Mouse (Mus musculus) adrenal gland, postnatal 25 days (tissue): ENCODE data around the gene Qk. TPM values are rescaled to one million over a fixed set of nuclear protein-coding genes. Genes with fewer than 3 reads are reported as not detected.

ENCODE experiments used
- DNase-seq: peaks from one replicate; pipeline ENCODE4 v3.0.0; 2021; ENCODE audit warnings: mixed read lengths
- total RNA-seq: library from RNA; stranded (reverse); gene quantifications from 2 replicates; pipeline ENCODE4 v1.2.3, GENCODE M21; 2021

Gene Qk
- total RNA-seq, 1 experiment from 2014 or later: 189 TPM

DNA sequence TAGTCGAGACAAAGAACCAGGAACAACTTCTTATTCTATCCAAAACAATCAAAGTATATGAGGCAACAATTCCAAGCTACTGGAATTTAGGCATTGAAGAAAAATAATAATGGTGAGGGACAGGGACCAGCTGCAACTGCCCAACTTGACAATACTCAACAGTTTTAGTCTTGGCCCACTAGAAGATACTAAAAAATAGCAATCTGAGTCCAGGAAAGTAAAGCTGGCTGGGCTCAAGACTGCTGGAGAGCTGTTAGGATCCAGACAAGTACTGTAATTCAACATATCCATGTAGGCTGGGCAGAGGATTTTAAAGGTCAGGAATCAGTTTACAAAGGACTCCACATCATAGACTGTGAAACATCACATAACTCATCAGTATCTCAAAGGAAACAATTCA, 79.6 kb downstream of the Qk start:
- no peak for DNase-seq

DNA sequence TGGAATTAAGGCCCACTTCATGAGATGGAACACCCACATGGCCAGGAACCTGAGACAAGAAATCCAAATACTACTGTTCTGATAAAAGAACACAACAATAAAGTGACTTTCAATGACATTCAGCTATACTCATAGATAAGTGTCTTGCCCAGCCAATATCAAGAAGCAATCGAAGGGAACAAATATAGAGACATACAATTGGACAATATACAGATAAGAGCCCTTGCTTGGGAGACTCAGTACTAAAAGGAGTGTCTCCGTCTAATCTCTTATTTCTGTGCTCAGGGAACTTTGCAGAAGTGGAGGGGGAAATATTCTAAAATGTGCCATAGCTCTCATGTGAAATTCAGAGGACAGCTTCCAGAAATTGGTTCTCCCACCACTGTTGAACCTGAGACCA, 83.1 kb downstream of the Qk start:
- no peak for DNase-seq

DNA sequence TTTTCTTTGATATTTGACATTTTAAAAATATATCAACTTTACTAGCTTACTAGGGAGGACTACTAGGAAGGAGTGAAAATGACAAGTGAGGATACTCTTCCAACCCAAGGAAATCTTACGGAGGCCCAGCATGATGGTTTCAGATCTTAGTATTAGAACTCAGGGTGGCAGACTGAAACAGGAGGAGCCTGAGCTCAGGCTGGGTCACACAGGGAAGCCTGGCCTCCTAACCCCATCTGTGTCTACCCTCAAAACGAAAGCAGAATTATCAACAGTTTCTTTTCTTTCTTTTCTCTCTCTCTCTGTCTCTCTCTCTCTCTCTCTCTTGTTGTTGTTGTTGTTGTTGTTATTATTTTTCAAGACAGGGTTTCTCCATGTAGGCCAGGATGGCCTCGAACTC, 87.2 kb downstream of the Qk start:
- DNase-seq: no peak

DNA sequence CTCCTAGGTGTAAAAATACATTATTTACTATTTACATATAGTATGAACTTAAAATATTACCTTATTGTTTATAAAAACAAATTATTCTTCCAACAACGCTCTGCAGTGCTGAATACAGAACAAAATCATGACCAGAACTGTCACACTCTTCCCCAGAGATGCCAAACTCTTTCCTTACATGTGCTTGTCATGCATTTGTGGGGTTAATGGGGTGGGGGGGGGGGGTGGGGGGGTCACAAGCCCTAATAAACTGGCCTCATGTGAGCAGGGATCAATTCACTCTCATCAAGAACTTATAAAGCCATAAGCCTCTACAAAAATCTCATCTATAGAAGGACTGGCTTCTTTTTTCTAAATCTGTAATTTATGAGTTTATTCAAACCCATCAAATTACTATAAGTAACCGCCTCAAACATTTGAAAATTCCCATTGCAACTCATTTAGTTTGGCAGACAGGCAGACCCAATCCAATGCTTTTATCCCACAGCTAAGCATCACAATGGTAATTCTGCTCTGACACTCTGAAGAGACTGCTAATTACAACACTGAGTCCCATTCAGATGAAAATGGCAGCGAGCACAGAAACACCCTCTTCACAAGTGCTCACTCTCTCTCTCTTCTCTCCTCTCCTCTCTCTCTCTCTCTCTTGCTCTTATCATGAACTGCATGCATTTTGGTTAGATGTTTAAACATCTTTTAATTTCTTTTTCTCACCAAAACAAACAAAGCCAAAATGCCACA, 91.7 kb downstream of the Qk start:
- no peak for DNase-seq

DNA sequence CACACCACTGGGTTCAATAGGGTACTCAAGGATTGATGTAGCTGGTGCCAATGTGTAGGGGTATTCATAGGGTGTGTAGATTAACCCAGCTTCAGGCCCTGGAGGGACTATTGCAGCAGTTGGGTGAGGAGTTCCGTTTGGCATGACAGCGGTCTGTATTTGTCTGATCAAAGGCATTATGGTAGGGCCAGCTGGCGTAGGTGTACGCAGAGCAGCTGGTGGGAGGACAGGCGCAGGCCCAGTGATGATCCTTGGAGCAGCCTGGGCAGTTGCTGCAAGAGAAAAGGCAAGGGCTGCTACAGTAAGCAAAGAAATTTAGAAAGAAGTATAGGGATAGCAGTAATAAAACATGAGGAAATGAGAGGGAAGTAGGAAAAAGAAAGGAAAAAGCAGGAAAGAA, 103.5 kb downstream of the Qk start:
- DNase-seq: no peak

DNA sequence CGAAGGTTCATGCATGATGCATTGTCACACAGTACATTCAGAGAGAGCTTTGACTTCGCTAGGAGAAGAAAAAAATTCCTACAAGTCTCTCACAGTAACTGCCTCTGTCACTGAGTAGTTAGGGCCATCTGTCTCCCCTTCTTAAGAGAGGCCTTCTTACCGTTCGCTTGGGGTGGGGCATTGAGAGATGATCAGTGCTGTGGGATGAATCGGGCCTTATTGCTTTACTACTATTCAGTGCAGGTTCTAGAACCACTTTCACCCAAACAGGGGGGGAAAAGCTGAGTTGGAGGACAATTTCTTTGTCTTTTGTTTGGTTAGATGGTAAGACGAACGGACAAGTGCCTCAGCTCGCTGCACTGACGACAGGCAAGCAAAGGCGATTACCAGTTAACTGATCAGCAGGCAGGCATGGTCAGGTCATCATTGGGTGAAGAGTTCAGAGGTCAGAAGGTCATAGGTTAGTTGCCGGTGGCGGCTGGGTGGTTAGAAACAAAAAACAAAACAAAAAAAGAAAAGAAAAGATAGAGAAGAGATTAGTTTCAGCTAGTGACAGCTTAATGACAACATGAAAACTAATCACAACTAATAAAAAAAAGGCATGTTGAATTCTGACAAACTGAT, 110.4 kb downstream of the Qk start:
- no peak for DNase-seq

DNA sequence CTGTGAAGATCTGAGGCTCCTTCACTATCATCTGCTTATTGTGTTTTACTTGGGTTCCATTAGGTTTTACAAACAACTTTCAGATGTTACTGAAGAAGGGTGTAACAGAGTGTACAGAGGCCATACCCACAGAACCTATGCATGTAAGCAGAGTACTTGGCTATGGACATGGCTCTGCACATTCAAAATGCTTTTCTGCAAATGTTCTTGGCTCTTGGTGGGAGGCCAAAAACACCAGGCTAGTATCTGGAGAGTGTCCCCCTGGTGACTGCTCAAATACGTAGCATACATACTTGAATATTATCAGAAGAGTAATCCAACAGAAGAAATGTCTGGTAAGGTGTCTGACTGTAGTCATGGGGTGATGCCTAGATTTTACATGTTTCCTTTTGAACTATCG, 121.0 kb downstream of the Qk start:
- DNase-seq: no peak

DNA sequence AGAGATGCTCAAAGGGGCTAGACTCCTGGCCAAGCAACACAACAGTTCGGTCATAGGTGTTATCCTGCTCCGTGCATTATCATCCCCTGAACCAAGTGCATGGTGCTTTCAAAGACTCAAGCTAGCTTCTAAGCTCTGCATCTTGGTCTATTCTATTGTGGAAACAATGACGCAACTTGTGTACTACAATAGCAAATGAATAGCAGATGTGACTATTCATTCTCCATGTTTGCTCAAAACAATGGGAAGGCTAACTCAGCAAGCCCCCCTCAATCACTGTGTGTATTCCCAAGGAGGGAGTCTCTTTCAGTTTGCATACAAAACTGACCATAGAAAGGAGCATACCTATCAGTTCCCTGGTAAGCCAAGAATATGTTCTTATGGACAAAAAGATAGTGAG, 121.4 kb downstream of the Qk start:
- DNase-seq: no peak

DNA sequence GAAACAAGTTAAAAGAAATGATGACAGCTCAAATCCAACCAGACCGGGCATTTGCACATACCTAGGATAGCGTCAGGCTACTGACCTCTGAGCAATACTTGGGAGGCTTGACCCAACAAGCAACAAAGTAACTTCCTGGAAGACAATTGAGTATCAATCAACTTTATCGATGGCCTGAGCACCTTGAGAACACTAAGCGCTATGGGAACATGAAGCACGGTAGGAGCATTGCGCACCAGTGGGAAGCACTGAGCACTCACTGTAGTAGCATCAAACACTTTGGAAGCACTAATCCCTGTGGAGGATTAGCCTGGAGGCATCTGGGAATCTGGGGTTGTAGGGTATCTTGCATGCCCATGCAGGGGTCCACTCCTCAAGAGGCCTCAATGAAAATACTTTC, 124.0 kb downstream of the Qk start:
- no peak for DNase-seq

DNA sequence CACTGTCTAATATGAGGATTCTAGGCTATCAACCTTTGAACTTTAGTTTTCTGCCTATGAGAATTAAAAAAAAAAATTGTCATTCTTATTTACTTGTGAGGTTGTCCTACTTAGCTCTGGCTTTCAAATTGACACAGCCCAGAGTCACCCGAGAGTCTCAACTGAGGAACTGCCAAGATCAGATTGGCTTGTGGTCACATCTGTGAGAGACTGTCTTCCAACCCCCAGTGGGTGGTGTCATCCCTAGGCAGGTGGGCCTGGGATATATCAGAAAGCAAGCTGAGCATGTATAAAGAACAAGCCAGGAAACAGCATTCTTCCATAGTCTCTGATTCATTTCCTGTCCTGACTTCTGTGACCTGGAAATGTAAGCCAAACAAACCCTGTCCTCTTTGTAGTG, 128.8 kb downstream of the Qk start:
- DNase-seq: no peak

DNA sequence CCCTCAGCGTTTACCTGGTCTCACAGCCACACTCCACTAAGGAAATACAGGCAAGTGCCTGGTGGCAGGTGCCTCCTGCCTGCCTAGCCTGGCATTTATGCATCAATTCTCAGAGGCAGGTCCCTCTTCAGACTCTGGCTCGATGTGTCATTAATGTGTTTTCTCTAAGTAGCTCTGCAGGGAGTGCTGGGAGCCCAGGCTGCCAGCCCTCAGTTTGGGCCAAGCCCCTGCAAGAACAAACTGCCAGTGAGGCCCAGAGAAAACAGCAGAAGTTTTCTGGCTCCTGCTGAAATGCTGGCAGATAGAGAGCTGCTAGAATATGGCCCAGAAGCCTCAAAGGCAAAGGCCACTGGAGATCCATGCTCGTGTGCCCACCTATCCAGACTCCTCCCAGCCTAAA, 131.2 kb downstream of the Qk start:
- DNase-seq: no peak

DNA sequence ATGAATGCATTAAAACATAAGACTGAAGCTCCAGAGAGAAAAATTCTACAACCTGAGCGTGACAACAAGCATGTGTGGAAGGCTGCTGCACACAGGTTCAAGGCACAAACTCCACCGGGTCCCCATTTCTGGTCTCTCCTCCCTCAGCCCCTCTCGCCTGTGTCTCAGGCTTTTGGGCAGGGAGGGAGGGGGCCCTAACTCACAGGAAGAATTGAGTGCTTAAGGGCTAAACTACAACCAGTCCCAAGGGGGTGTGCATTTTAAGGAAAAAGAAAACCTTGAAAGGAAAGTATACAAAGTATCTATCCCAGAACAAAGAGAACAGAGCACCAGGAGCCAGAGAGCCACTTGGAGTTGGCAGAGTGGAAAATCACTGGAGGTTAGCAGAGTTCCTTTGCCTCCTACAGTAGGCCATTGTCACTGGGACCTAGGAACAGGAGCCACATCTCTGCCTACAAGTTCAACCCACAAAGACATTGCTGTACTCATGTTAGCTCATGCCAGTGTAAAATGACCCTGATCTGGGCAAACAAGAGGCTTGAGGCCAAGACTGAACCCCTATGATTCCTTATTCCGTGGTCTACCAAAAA, 132.1 kb downstream of the Qk start:
- DNase-seq: no peak

DNA sequence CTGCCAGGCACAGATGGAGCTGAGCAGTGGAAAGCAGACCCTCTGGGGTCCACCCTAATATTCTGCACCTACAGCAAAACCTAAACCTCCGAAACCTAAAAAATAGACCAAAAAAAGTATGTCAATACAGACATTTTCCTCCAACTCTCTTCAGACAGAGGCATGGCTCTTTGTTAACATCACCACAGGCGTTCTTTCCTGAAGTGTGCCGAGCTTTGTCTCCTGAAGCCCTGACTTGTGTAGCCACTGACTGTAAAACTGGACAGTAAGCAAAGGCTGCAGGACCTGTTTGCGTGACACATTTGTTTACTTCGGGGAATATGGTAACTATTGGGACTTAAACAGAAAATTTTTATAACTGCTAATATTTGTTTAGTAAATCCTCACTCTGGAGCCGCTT, 137.9 kb downstream of the Qk start:
- DNase-seq: no peak

DNA sequence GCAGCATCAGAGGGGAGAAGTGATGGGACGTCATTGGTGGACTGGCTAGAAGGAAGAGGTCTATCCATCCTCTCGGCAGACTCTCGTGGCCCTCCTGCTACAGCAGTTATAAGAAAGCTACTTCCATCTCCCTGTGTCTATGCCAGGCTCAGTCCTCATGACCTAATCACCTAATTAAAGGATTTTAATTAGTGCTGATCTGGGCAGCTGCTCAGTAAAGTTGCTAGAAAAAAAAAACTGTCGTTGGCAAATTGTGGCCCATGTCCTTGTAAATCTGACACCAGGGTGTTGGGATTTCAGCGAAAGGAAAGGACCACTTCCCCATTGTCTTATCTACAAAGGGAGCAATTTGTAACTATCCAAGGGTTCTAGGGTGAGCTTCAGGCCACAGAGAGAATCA, 142.6 kb downstream of the Qk start:
- no peak for DNase-seq

DNA sequence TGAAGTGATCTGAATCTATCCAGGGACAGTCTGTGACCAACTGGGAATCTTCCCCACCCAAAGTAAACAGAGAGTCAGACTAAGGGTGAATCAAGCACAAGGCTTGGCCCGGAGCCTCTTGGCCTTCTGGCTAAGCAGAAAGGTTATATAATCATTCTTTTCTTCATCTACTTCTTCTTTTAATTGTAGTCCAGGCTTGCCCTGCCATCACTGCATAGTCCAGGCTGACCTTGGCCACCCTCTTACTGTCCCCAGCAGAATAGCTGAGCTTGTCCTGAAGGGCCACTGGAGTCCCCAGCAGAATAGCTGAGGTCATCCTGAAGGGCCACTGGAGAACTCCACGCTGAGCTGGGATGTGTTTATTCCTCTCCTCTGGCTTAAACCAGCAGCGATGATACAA, 158.4 kb downstream of the Qk start:
- DNase-seq: no peak

DNA sequence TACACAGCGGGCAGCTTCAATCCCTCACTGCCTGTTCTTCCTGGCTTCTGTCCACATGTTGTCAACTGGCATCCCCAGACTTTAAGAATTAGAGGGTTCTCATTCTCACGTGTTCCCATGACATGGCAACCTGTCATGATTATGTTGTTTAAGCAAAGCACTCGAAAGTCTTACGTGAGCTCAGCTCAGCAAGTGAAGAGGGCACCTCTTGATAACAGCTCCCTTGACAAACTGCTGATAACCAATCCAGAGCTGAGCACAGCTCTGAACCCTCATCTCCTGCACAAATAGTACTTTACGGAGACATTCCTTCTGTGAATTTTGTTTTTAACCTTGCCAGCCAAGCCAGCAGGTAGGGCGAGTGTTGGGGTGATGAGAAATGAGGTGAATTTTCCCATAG, 159.2 kb downstream of the Qk start:
- no peak for DNase-seq

DNA sequence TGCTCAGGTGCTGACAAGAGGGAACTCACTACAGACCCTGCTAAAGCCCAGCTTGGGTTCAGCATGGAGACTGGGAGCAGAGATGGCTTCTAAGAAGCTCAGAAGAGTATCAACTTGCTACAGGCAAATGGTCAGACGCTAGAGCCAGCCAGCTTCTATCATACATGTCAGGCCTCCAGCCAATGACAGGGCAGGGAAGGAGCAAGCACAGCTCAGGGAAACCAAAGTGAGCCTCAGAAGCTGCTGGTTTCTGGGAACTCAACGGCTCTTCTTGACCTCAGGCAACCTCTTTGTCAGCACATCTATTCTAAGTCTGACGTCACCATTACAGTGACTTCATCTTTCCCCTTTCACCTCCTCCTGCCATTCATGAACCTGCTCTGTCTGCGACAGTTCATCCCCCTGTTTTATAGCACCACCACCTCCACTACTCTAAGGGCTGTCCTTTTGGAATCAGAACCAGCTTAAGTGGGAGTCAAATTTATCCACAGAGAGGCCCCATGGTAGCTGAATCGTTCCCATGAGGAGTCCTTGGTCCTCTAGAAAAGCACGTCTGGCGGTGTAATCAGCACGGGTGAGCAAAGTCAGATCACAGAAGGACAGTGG, 166.7 kb downstream of the Qk start:
- no peak for DNase-seq
